Mouse (Mus musculus): ENCODE results near the gene Ccnk. TPM values are rescaled to one million over a fixed set of nuclear protein-coding genes. Genes with fewer than 3 reads are reported as not detected.

The Ccnk gene
- polyA plus RNA-seq, 1 experiment from 2014 or later = 2.2 TPM

DNA sequence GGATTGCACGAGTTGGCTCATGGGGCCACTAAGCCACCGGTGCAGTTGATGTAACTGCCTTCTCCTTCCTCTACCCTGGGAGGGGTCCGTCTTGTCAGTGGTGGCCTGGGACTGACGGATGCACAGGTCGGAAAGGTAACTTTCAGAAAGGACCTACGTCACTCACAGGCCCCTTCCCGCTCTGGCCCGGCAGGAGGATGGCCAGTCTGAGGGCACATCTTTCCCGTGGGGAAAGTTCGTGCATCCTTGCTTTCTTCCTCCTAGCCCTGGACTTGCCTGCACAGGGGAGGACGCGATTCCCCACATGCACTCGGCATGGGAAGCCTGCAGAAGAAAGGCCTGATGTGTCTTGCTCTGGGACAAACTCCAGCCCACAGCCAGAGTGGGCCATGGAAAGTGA lies 46.8 kb downstream of the Ccnk start:
- no peak for ATAC-seq
- H3K9me3 ChIP-seq (replicated peaks; ENCODE audit: control insufficient read depth, low read length, poor library complexity, severe bottlenecking) = no peaks in the 10 kb centered on the region
- H3K27ac ChIP-seq (ENCODE audit: low read length) = no peak overlapping the region
- H3K4me2 ChIP-seq (ENCODE audit: low read length) = no peak overlapping the region
- H3K36me3 ChIP-seq (ENCODE audit: control insufficient read depth, insufficient read depth, low read length) = no peaks in the 10 kb centered on the region
- 77% methylated on average over 13 of the region's 13 CpGs for WGBS
- H3K4me3 ChIP-seq (ENCODE audit: low read depth, low read length) = no peak overlapping the region
- peaks cover 18% of the 10 kb centered on the region for H3K4me1 ChIP-seq (ENCODE audit: control insufficient read depth, insufficient read depth, low read length)
- H3K27me3 ChIP-seq (ENCODE audit: control insufficient read depth, insufficient read depth, low read depth, low read length) = no peaks in the 10 kb centered on the region
- 0 out of 2 replicates have a peak overlapping the region, but pooled peaks have one; percentile 10 for H3K9ac ChIP-seq (ENCODE audit: low read depth, low read length)

DNA sequence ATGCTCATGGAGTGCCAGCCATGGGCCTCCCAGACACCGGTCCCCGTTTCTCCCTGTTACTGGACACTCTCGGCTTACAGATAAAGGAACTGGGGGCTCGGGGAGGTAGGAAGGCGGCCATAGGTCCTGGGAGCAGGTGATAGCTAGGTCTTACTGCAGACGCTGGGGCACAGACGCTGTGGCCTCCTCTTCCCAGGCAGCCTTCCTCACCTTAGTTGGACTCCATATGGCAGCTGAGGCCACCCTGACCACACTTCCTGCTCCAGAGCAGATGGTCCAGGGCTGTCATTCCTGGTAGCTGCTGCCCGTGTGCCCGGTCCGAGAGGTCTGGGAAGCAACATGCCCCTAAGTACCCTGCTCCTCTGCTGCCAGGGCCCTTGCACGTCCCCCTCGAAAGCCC lies 47.6 kb downstream of the Ccnk start:
- Histone ChIP-seq H3K36me3 (ENCODE audit: control insufficient read depth, insufficient read depth, low read length) (no peaks in the 10 kb centered on the region), H3K4me1 (ENCODE audit: control insufficient read depth, insufficient read depth, low read length) (peaks cover 21% of the 10 kb centered on the region), H3K9ac (ENCODE audit: low read depth, low read length) (no peak overlapping the region), H3K4me3 (ENCODE audit: low read depth, low read length) (no peak overlapping the region), H3K27ac (ENCODE audit: low read length) (no peak overlapping the region), H3K27me3 (ENCODE audit: control insufficient read depth, insufficient read depth, low read depth, low read length) (no peaks in the 10 kb centered on the region), H3K4me2 (ENCODE audit: low read length) (no peak overlapping the region), H3K9me3 (replicated peaks; ENCODE audit: control insufficient read depth, low read length, poor library complexity, severe bottlenecking) (no peaks in the 10 kb centered on the region)
- WGBS = 89% methylated on average over 12 of the region's 12 CpGs
- ATAC-seq = no peak

DNA sequence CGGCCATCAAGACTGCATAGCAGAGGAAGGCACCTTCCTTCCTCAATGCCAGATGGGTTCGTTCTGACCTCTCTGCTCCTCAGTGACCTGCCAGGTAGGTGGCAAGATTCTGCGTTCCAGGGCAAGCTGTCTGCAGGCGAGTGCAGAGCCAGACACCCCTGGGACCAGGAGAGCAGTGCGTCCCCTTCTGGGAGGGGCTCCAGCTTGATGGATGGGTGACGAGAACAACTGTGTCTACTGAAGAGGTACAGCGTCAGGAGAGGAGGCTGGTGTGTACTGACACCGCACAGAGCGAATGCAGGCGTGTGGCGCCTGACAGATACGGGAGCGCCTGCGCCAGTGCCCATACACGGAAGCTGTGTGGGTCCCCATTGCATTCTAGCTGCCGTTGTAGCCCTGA lies 48.1 kb downstream of the Ccnk start:
- ATAC-seq = no peak
- Histone ChIP-seq H3K36me3 (ENCODE audit: control insufficient read depth, insufficient read depth, low read length) (no peaks in the 10 kb centered on the region), H3K9ac (ENCODE audit: low read depth, low read length) (no peak overlapping the region), H3K4me1 (ENCODE audit: control insufficient read depth, insufficient read depth, low read length) (peaks cover 23% of the 10 kb centered on the region), H3K27ac (ENCODE audit: low read length) (no peak overlapping the region), H3K27me3 (ENCODE audit: control insufficient read depth, insufficient read depth, low read depth, low read length) (no peaks in the 10 kb centered on the region), H3K4me3 (ENCODE audit: low read depth, low read length) (no peak overlapping the region), H3K9me3 (replicated peaks; ENCODE audit: control insufficient read depth, low read length, poor library complexity, severe bottlenecking) (no peaks in the 10 kb centered on the region), H3K4me2 (ENCODE audit: low read length) (no peak overlapping the region)
- WGBS = 88% methylated on average over 16 of the region's 16 CpGs

DNA sequence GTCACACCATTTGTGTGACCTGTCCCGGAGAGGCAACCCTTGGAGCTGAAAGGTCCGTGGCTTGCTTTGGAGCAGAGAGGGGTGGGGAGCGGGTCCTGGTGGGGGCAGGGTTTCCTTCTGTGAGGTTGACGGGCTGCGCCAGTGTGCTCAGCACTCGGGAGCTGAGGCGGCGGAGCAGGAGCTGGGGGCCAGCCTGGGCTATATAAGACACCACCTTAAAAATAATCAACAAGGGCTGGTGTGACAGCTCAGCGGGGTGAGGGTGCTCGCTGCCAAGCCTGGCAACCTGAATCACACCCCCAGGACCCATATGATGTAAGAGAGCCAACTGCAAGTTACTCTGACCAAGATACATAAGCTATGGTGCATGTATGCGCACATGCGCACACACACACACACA lies 50.7 kb downstream of the Ccnk start:
- H3K4me1 ChIP-seq (ENCODE audit: control insufficient read depth, insufficient read depth, low read length) = peaks cover 14% of the 10 kb centered on the region
- 81% methylated on average over 12 of the region's 12 CpGs for WGBS
- no peak overlapping the region for H3K9ac ChIP-seq (ENCODE audit: low read depth, low read length)
- ATAC-seq = no peak
- H3K4me2 ChIP-seq (ENCODE audit: low read length) = no peak overlapping the region
- H3K27ac ChIP-seq (ENCODE audit: low read length) = no peak overlapping the region
- no peaks in the 10 kb centered on the region for H3K9me3 ChIP-seq (replicated peaks; ENCODE audit: control insufficient read depth, low read length, poor library complexity, severe bottlenecking)
- no peak overlapping the region for H3K4me3 ChIP-seq (ENCODE audit: low read depth, low read length)
- no peaks in the 10 kb centered on the region for H3K27me3 ChIP-seq (ENCODE audit: control insufficient read depth, insufficient read depth, low read depth, low read length)
- no peaks in the 10 kb centered on the region for H3K36me3 ChIP-seq (ENCODE audit: control insufficient read depth, insufficient read depth, low read length)

DNA sequence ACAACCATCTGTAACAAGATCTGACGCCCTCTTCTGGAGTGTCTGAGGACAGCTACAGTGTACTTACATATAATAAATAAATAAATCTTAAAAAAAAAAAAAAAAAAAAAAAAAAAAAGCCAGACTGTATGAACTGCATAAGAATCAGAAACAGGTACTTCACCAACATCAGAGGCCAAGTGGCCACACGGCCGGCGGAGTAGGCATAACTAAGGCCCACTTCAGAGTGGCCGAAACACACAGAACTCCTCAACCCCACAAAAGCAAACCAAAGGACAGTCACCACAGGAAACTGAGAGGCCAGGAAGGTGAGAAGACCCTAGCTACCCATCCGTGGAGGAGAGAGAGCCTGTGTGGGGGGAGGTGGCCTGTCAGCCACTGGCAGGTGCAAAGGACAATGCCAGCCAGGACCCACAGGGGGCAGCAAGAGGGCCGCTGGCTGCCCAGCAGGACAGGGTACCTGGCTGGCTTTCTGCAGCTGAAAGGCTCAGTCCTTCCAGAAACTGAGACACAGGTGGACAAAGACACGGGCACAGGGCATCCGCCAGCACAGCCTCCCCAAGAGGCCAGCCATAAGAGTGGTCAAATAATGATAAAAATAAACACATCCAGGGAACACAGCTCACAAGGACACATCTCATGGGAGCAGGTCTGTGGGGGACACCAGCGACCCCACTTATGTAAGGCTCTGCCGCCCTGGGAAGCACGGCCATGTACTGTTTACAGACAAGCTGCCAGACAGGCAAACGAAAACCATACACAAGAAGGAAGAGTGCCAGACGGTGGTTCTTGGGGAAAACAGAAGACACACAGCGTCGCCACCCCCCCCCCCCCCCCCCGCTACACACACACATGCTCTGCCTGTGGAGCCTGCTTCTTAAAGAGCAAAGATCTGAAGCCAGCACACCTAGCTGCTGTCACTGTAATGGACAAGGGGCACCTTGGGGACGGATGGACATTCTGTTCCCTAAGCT lies 51.7 kb downstream of the Ccnk start:
- peak overlapping the region; percentile 37; the same call in 1 of the 2 replicates for H3K27ac ChIP-seq (ENCODE audit: low read length)
- H3K4me3 ChIP-seq (ENCODE audit: low read depth, low read length) = no peak overlapping the region
- H3K36me3 ChIP-seq (ENCODE audit: control insufficient read depth, insufficient read depth, low read length) = no peaks in the 10 kb centered on the region
- H3K9me3 ChIP-seq (replicated peaks; ENCODE audit: control insufficient read depth, low read length, poor library complexity, severe bottlenecking) = no peaks in the 10 kb centered on the region
- no peaks in the 10 kb centered on the region for H3K27me3 ChIP-seq (ENCODE audit: control insufficient read depth, insufficient read depth, low read depth, low read length)
- 56% methylated on average over 17 of the region's 18 CpGs for WGBS
- peaks cover 18% of the 10 kb centered on the region for H3K4me1 ChIP-seq (ENCODE audit: control insufficient read depth, insufficient read depth, low read length)
- ATAC-seq = no peak
- no peak overlapping the region for H3K4me2 ChIP-seq (ENCODE audit: low read length)
- no peak overlapping the region for H3K9ac ChIP-seq (ENCODE audit: low read depth, low read length)

DNA sequence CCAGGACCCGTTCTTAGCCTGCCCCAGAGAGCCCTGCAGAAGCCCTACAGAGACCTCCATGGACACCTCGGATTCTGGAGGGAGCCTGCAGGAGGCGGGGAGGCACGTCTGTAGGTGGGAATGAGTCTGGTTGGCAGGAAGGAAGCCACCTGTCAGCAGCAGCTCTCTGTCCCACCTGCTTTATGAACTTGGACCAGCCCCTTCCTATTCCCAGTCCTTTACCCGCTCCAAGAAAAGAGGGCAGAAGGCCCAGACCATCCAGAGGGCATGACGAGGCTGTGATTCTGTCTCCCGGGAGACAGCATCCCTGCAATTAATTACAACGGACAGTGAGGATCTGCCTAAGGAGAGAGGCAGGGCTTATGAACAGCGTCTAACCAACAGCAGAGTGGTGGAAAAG lies 52.5 kb downstream of the Ccnk start:
- Histone ChIP-seq H3K9me3 (replicated peaks; ENCODE audit: control insufficient read depth, low read length, poor library complexity, severe bottlenecking) (no peaks in the 10 kb centered on the region), H3K9ac (ENCODE audit: low read depth, low read length) (no peak overlapping the region), H3K27me3 (ENCODE audit: control insufficient read depth, insufficient read depth, low read depth, low read length) (no peaks in the 10 kb centered on the region), H3K4me1 (ENCODE audit: control insufficient read depth, insufficient read depth, low read length) (peaks cover 18% of the 10 kb centered on the region), H3K4me2 (ENCODE audit: low read length) (no peak overlapping the region), H3K36me3 (ENCODE audit: control insufficient read depth, insufficient read depth, low read length) (no peaks in the 10 kb centered on the region), H3K4me3 (ENCODE audit: low read depth, low read length) (no peak overlapping the region), H3K27ac (ENCODE audit: low read length) (no peak overlapping the region)
- no peak for ATAC-seq
- 33% methylated on average over 9 of the region's 9 CpGs for WGBS

DNA sequence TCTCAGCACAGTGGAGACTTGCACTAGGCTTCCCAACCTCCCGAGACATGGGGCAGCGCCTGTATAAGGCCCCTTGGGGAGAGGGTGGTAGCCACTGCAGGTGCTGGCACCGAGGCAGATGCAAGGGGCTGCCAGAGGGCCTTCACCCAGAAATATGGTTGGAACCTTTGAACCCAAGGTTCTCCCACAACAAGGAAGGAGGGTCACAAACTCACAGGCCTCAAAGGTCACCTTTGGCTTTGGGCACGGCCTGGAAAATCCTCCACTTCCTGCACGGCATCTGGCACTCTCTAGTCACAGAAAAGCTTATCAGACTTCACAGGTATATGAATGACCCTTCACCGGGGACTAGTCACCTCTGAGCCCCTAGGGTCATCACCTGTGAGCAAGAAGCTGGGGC lies 54.4 kb downstream of the Ccnk start:
- peaks cover 25% of the 10 kb centered on the region for H3K4me1 ChIP-seq (ENCODE audit: control insufficient read depth, insufficient read depth, low read length)
- 94% methylated on average over 6 of the region's 6 CpGs for WGBS

DNA sequence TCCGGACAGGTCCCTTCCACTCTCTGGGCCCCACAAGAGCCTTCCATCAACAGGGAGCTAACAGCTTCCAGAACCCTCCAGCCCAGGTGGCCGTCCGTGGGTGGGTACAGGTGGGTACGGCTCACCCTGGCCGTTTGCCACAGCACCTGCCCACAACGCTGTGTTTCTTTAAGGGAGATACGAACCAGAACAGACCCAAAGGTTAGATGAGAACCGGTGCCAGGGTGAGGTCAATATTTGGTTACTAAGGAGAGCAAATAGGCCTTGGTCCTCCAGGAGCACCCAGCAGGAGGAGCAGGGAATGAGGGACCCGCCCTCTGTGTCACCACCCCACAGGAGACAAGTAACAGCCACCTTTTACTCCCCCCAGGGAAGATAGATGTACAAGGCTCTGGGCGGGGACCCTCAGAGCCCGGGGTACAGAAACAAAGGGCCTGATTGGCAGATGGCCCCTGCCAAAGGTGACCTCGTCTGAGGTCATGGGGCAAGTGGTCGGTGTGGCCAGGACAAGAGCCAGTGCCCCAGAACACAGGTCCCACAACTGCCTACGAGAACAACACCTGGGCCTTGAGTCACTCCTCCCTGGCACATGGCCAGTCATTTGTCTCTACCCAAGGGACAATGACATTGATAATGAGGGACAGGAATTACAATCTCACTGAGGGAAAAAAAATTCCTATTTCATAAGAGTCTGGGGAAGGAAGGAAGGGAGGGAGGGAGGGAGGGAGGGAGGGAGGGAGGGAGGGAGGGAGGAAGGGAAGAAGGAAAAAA lies 55.6 kb downstream of the Ccnk start:
- Histone ChIP-seq H3K9ac (ENCODE audit: low read depth, low read length) (no peak overlapping the region), H3K4me1 (ENCODE audit: control insufficient read depth, insufficient read depth, low read length) (peaks cover 37% of the 10 kb centered on the region), H3K4me2 (ENCODE audit: low read length) (no peak overlapping the region), H3K27ac (ENCODE audit: low read length) (no peak overlapping the region), H3K27me3 (ENCODE audit: control insufficient read depth, insufficient read depth, low read depth, low read length) (no peaks in the 10 kb centered on the region), H3K4me3 (ENCODE audit: low read depth, low read length) (no peak overlapping the region), H3K36me3 (ENCODE audit: control insufficient read depth, insufficient read depth, low read length) (no peaks in the 10 kb centered on the region), H3K9me3 (replicated peaks; ENCODE audit: control insufficient read depth, low read length, poor library complexity, severe bottlenecking) (no peaks in the 10 kb centered on the region)
- ATAC-seq = no peak
- WGBS = 85% methylated on average over 14 of the region's 14 CpGs

More for the DNA sequence above, 54.4 kb downstream of the Ccnk start:
- H3K4me3 ChIP-seq (ENCODE audit: low read depth, low read length) = no peak overlapping the region
- H3K36me3 ChIP-seq (ENCODE audit: control insufficient read depth, insufficient read depth, low read length) = no peaks in the 10 kb centered on the region
- no peak overlapping the region for H3K27ac ChIP-seq (ENCODE audit: low read length)
- H3K27me3 ChIP-seq (ENCODE audit: control insufficient read depth, insufficient read depth, low read depth, low read length) = no peaks in the 10 kb centered on the region
- no peak overlapping the region for H3K9ac ChIP-seq (ENCODE audit: low read depth, low read length)
- H3K9me3 ChIP-seq (replicated peaks; ENCODE audit: control insufficient read depth, low read length, poor library complexity, severe bottlenecking) = no peaks in the 10 kb centered on the region
- H3K4me2 ChIP-seq (ENCODE audit: low read length) = no peak overlapping the region
- ATAC-seq = no peak
